In genomic region chr8:86908536-86908935, GRCm38 (mm10) we compare ENCODE assay signal across 9 mouse cellular contexts. TPM values are rescaled to one million over a fixed set of nuclear protein-coding genes. Genes with fewer than 3 reads are reported as not detected.
A peak's percentile ranks its signal among the peaks of the same experiment; 100 is the strongest.
DNase-seq lines count a peak whose midpoint lies in the region; ATAC-seq and TF ChIP-seq lines count a peak whose summit lies in the region.
"Had no signal": no experiment of that assay in that cellular context is flagged by ENCODE, and none has a peak within 500 bp of the region (broad histone marks: within the 10 kb centered on the region; RNA-seq: fewer than 3 reads in every experiment).

No protein-coding gene starts in this region.

- TF ChIP-seq CTCF in left cerebral cortex, adult 2 months (IDR thresholded peaks at IDR 0.05), result peak; percentile 93
- TF ChIP-seq CTCF in thymus, adult 2 months (IDR thresholded peaks at IDR 0.05; ENCODE audit: borderline replicate concordance, control insufficient read depth, extremely low read depth, insufficient read depth, low read length, poor library complexity), result no peak

- no peaks in the 10 kb centered on the region for H3K27me3 ChIP-seq in intestine, embryonic 14.5 days (replicated peaks; ENCODE audit: control insufficient read depth, insufficient read depth, low read length)
- H3K27me3 ChIP-seq in intestine, embryonic 16.5 days (replicated peaks; ENCODE audit: control insufficient read depth, insufficient read depth, low read length), result no peaks in the 10 kb centered on the region
- no peaks in the 10 kb centered on the region for H3K27me3 ChIP-seq in thymus, adult 2 months (ENCODE audit: control insufficient read depth, insufficient read depth, low read length)

- no peak overlapping the region for H3K27ac ChIP-seq in intestine, embryonic 14.5 days (ENCODE audit: low read depth)
- H3K27ac ChIP-seq in intestine, embryonic 16.5 days (ENCODE audit: low read length), result no peak overlapping the region
- H3K27ac ChIP-seq in left cerebral cortex, adult 2 months, result no peak overlapping the region
- H3K27ac ChIP-seq in thymus, adult 2 months (ENCODE audit: control insufficient read depth, insufficient read depth, low read length), result no peak overlapping the region
- H3K27ac ChIP-seq: embryonic facial prominence, embryonic 15.5 days had no signal

- no peaks in the 10 kb centered on the region for H3K36me3 ChIP-seq in intestine, embryonic 14.5 days (ENCODE audit: control insufficient read depth, insufficient read depth, low read length)
- H3K36me3 ChIP-seq in intestine, embryonic 16.5 days (ENCODE audit: control insufficient read depth, insufficient read depth, low read length), result no peaks in the 10 kb centered on the region
- no peaks in the 10 kb centered on the region for H3K36me3 ChIP-seq in thymus, adult 2 months (ENCODE audit: control insufficient read depth, insufficient read depth, low read length)
- H3K36me3 ChIP-seq: embryonic facial prominence, embryonic 15.5 days had no signal

- TF ChIP-seq POLR2A in thymus, adult 2 months (IDR thresholded peaks at IDR 0.05; ENCODE audit: control insufficient read depth, extremely low read depth, insufficient read depth, low read length, poor library complexity), result no peak

- H3K4me1 ChIP-seq in intestine, embryonic 14.5 days (replicated peaks; ENCODE audit: control insufficient read depth, insufficient read depth, low read length), result no peaks in the 10 kb centered on the region
- no peaks in the 10 kb centered on the region for H3K4me1 ChIP-seq in intestine, embryonic 16.5 days (ENCODE audit: control insufficient read depth, insufficient read depth, low read length)
- 0 out of 2 replicates have a peak, but pooled peaks cover 3% of the 10 kb centered on the region for H3K4me1 ChIP-seq in thymus, adult 2 months (replicated peaks; ENCODE audit: control insufficient read depth, insufficient read depth, low read length)
- H3K4me1 ChIP-seq: embryonic facial prominence, embryonic 15.5 days had no signal

- peak; percentile 92 for DNase-seq in intestine, embryonic 14.5 days (ENCODE audit: low spot score)
- DNase-seq in ZHBTc4 (ENCODE audit: low read depth, low spot score), result peak; percentile 81
- peak; percentile 79 to 85 for DNase-seq in heart, postnatal 14 days
- peak; percentile 72 to 78 for DNase-seq in left cerebral cortex, adult 2 months (ENCODE audit: extremely low spot score in 1 of 2, low spot score in 2 of 2)
- DNase-seq in thymus, adult 2 months, result peak; percentile 63

- H3K4me2 ChIP-seq in intestine, embryonic 14.5 days (ENCODE audit: low read length), result no peak overlapping the region
- H3K4me2 ChIP-seq in intestine, embryonic 16.5 days (ENCODE audit: low read depth, low read length), result no peak overlapping the region
- H3K4me2 ChIP-seq: embryonic facial prominence, embryonic 15.5 days had no signal

- no peaks in the 10 kb centered on the region for H3K9me3 ChIP-seq in intestine, embryonic 14.5 days (ENCODE audit: control insufficient read depth, low read length)
- no peaks in the 10 kb centered on the region for H3K9me3 ChIP-seq in intestine, embryonic 16.5 days (ENCODE audit: control insufficient read depth, low read length)
- H3K9me3 ChIP-seq: embryonic facial prominence, embryonic 15.5 days had no signal

- H3K4me3 ChIP-seq in intestine, embryonic 14.5 days (ENCODE audit: low read depth, low read length), result no peak overlapping the region
- H3K4me3 ChIP-seq in intestine, embryonic 16.5 days (ENCODE audit: low read length), result no peak overlapping the region
- no peak overlapping the region for H3K4me3 ChIP-seq in left cerebral cortex, adult 2 months
- no peak overlapping the region for H3K4me3 ChIP-seq in thymus, adult 2 months (ENCODE audit: control insufficient read depth, insufficient read depth, low read length)
- H3K4me3 ChIP-seq: embryonic facial prominence, embryonic 15.5 days had no signal

- intact Hi-C loops in heart, postnatal 14 days (cut with DNase I), result loop anchor here (5.0 kb wide), 1 partner anchor 321 kb away; no protein-coding TSS in a partner anchor
- intact Hi-C loops in left cerebral cortex, adult 2 months (cut with DNase I), result loop anchor here (5.0 to 10.0 kb wide), 3 partner anchors 321 to 1454 kb away; no protein-coding TSS in a partner anchor

- WGBS in intestine, embryonic 14.5 days, result 11% methylated on average over 6 of the region's 6 CpGs
- 15% methylated on average over 6 of the region's 6 CpGs for WGBS in intestine, embryonic 16.5 days
- 18% methylated on average over 6 of the region's 6 CpGs for WGBS in thymus, adult 2 months

- no peak for ATAC-seq in intestine, embryonic 14.5 days (replicated peaks; ENCODE audit: low FRiP score, low TSS enrichment, low read depth)
- no peak for ATAC-seq in intestine, embryonic 16.5 days
- ATAC-seq in common myeloid progenitor, adult 5-6 weeks (replicated peaks; ENCODE audit: low read depth, poor library complexity, severe bottlenecking), result peak; percentile 84
- peak; percentile 75 for ATAC-seq in monocyte, adult 5-6 weeks (replicated peaks; ENCODE audit: insufficient number of reproducible peaks, low FRiP score, low TSS enrichment, poor library complexity, severe bottlenecking)

- no peak overlapping the region for H3K9ac ChIP-seq in intestine, embryonic 14.5 days (ENCODE audit: low read length)
- H3K9ac ChIP-seq in intestine, embryonic 16.5 days (ENCODE audit: low read depth, low read length), result no peak overlapping the region
- H3K9ac ChIP-seq: embryonic facial prominence, embryonic 15.5 days had no signal

RNA-seq across cellular contexts. Expression of gene N4bp1, which starts 23.5 kb away (rescaled TPM):
- 11.2 and 12.2 TPM in 2 replicates for polyA plus RNA-seq in intestine, embryonic 14.5 days (2014; fragmentation: Nextera tagmentation; extraction: Ambion mirVana)
- 4.9 and 5.8 TPM in 2 replicates for polyA plus RNA-seq in intestine, embryonic 16.5 days (2015; fragmentation: Nextera tagmentation; extraction: Ambion mirVana)
- 15.8 and 16.1 TPM in 2 replicates for total RNA-seq in common myeloid progenitor, adult 5-6 weeks (2017)
- 10 to 100 TPM; 17.1 to 18.0 TPM for total RNA-seq in heart, postnatal 14 days (2021)
- 10 to 100 TPM; 39.8 to 41.5 TPM for total RNA-seq in left cerebral cortex, adult 2 months (2021)
- total RNA-seq in monocyte, adult 5-6 weeks (2017), result 50.6 to 62.5 TPM (median 51.5 TPM) in 3 replicates
- 17.2 and 17.3 TPM in 2 replicates for polyA plus RNA-seq in thymus, adult 2 months (2012; rRNA removed)

Comparison
In these comparisons a context has a peak if more than half of its experiments do, and no peak if none do; other contexts are left out.
1. ATAC-seq: peak in common myeloid progenitor, adult 5-6 weeks (single experiment) and monocyte, adult 5-6 weeks (single experiment); none in intestine, embryonic 14.5 days (single experiment) and intestine, embryonic 16.5 days (single experiment).
2. Peak in every context shown above with its lines, with median percentiles within 50 percentile points of each other: DNase-seq.